Mouse (Mus musculus): ENCODE results near the gene Ano6. TPM values are rescaled to one million over a fixed set of nuclear protein-coding genes. Genes with fewer than 3 reads are reported as not detected.
A peak's percentile ranks its signal among the peaks of the same experiment; 100 is the strongest.

Gene Ano6
- polyA plus RNA-seq (2014; fragmentation: Nextera tagmentation; extraction: Ambion mirVana) = 28.3 and 30.1 TPM in 2 replicates

DNA sequence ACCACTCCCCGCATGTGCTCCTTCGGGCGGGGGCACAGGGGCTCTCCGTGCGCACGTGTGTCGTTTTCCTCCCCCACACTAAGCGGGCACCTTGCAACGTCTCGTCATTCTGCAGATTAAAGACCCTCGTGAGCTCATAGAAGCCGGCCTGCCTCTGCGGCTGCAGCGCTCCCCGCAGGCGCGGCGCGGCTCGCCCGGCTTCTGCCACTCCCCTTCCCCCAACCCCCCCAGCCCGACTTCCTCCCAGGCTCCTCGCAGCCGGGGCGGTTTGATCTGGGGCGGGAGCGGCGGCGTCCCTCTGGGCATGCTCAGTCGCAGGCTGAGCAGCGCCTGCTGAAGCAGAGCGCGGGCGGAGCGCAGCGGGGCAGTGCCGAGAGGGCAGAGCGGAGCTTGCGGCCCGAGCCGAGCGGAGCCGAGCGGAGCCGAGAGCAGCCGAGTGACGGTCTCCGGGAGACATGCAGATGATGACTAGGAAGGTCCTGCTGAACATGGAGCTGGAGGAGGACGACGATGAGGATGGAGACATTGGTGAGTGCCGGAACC is at the start of gene Ano6:
Gene Ano6, plus strand, starts transcription at position 315 of the 543 bp plus-strand sequence.
- Histone ChIP-seq H3K27me3 (replicated peaks; ENCODE audit: control insufficient read depth, insufficient read depth, low read length) (no peaks in the 10 kb centered on the region), H3K4me1 (replicated peaks; ENCODE audit: control insufficient read depth, insufficient read depth, low read length) (peaks cover 22% of the 10 kb centered on the region), H3K36me3 (ENCODE audit: control insufficient read depth, insufficient read depth, low read length) (no peaks in the 10 kb centered on the region), H3K27ac (ENCODE audit: low read depth, low read length) (peak within 1 kb of the TSS; percentile 69), H3K9me3 (ENCODE audit: control insufficient read depth, low read length) (no peaks in the 10 kb centered on the region), H3K9ac (ENCODE audit: low read depth, low read length) (peak within 1 kb of the TSS; percentile 81), H3K4me2 (peak within 1 kb of the TSS; percentile 89), H3K4me3 (ENCODE audit: low read depth, low read length) (peak within 1 kb of the TSS; percentile 78)
- under 1% methylated on average over 51 of the region's 51 CpGs for WGBS
- ATAC-seq (replicated peaks; ENCODE audit: low FRiP score) (peak; percentile 96), DNase-seq (ENCODE audit: low spot score) (peak; percentile 94)

DNA sequence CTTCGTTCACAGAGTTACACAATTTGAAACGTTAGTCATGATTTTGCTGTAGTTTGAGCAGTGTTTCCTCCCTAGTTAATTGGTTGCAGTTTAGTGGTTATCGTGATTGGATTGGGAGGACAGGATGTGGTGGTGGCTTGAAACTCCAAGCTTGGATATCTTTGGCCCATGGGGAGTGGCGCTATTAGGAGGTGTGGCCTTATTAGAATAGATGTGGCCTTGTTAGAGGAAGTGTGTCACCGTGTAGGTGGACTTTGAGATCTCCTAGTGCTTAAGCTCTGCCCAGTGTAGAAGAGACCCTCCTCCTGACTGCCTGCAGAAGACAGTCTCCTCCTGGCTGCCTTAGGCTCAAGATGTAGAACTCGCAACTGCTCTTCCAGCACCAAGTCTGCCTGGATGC is 47.7 kb upstream of the Ano6 start:
- H3K4me1 ChIP-seq (replicated peaks; ENCODE audit: control insufficient read depth, insufficient read depth, low read length) = no peaks in the 10 kb centered on the region
- no peaks in the 10 kb centered on the region for H3K36me3 ChIP-seq (ENCODE audit: control insufficient read depth, insufficient read depth, low read length)
- no peak for ATAC-seq (replicated peaks; ENCODE audit: low FRiP score)

DNA sequence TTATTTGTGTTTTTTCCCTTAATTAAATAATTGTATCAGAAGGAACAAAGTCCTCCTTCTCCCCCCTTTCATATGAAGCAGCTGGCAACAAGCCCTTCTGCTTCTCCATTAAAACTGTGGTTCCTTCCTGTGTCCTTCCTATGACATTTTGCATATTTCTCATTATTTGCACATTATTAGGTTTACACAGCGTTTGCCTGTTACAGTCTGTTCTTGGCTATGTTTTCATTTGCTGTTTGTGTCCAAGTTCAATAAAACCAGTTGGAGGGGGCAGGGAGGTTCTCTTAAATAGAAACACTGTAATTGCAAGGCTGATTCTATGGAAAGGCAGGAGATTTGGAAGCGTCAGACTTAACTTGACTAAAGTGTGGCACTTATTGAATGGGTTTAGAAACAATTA is 46.8 kb upstream of the Ano6 start:
- Histone ChIP-seq H3K27me3 (replicated peaks; ENCODE audit: control insufficient read depth, insufficient read depth, low read length) (no peaks in the 10 kb centered on the region), H3K4me2 (no peak overlapping the region), H3K9me3 (ENCODE audit: control insufficient read depth, low read length) (no peaks in the 10 kb centered on the region), H3K36me3 (ENCODE audit: control insufficient read depth, insufficient read depth, low read length) (no peaks in the 10 kb centered on the region), H3K4me1 (replicated peaks; ENCODE audit: control insufficient read depth, insufficient read depth, low read length) (no peaks in the 10 kb centered on the region), H3K9ac (ENCODE audit: low read depth, low read length) (no peak overlapping the region), H3K4me3 (ENCODE audit: low read depth, low read length) (no peak overlapping the region), H3K27ac (ENCODE audit: low read depth, low read length) (no peak overlapping the region)
- DNase-seq (ENCODE audit: low spot score) (no peak), ATAC-seq (replicated peaks; ENCODE audit: low FRiP score) (no peak)
- WGBS = 82% methylated on average over 2 of the region's 2 CpGs

More for the DNA sequence above, 47.7 kb upstream of the Ano6 start:
- no peak overlapping the region for H3K4me3 ChIP-seq (ENCODE audit: low read depth, low read length)
- H3K4me2 ChIP-seq = no peak overlapping the region
- 73% methylated on average over 6 of the region's 6 CpGs for WGBS
- DNase-seq (ENCODE audit: low spot score) = no peak
- no peaks in the 10 kb centered on the region for H3K9me3 ChIP-seq (ENCODE audit: control insufficient read depth, low read length)
- H3K27me3 ChIP-seq (replicated peaks; ENCODE audit: control insufficient read depth, insufficient read depth, low read length) = no peaks in the 10 kb centered on the region
- no peak overlapping the region for H3K27ac ChIP-seq (ENCODE audit: low read depth, low read length)
- no peak overlapping the region for H3K9ac ChIP-seq (ENCODE audit: low read depth, low read length)

DNA sequence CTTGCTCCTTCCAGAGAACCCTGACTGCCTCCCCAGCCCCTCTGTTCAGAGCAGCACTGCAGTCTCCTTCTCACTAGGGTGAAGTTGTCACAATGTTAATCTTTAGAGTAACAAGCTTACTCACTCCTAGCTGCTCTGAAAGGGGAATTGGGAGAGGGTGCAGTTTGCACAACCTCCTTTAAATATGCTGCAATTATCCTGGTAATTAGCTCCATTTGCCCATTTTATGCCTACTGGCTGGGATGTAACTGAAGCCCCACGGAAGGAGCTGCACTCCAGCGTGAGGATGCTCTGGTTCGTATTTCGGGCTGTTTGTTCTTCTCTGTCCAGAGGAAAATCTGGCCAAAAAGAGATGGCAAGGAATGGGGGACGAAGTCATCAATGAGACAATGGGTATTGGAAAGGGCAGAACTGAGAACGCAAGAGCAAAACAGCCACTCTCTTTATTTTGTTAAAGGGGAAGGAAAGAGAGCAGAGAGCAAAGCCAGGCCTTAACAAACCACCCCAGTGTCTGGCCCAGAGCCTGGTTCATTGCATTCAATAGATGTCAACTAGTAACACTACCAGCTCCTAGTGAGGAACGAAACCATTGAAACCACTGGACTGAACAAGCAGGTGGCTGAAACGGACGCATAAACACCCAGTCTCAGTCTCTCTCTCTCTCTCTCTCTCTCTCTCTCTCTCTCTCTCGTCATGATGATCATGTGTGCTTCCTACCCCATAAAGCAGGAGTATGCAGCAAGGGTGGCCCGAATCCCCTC is 45.1 kb upstream of the Ano6 start:
- H3K4me1 ChIP-seq (replicated peaks; ENCODE audit: control insufficient read depth, insufficient read depth, low read length) = no peaks in the 10 kb centered on the region
- H3K9me3 ChIP-seq (ENCODE audit: control insufficient read depth, low read length) = no peaks in the 10 kb centered on the region
- no peaks in the 10 kb centered on the region for H3K27me3 ChIP-seq (replicated peaks; ENCODE audit: control insufficient read depth, insufficient read depth, low read length)
- no peak overlapping the region for H3K4me2 ChIP-seq
- ATAC-seq (replicated peaks; ENCODE audit: low FRiP score) = no peak
- no peaks in the 10 kb centered on the region for H3K36me3 ChIP-seq (ENCODE audit: control insufficient read depth, insufficient read depth, low read length)
- no peak overlapping the region for H3K27ac ChIP-seq (ENCODE audit: low read depth, low read length)
- 78% methylated on average over 10 of the region's 11 CpGs for WGBS
- no peak overlapping the region for H3K9ac ChIP-seq (ENCODE audit: low read depth, low read length)
- DNase-seq (ENCODE audit: low spot score) = no peak
- H3K4me3 ChIP-seq (ENCODE audit: low read depth, low read length) = no peak overlapping the region

DNA sequence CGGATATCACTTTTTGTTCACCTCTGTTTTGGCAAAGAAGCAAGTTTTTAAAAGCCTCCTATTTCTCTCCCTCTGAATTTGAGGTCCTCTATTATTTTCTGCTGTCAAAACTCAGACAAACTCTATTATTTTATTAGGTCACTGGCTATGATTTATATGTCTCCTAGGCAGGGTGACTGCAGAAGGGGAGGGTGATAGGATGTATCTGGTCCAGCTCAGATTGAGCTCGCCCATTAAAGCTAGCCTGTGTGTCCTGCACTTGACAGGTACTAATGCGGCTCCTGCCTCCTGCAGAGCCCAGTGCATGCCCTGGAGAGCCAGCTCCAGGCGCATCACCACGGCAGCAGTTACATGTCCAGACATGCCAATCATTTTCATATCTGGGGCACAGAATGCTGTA is 44.1 kb upstream of the Ano6 start:
- 67% methylated on average over 5 of the region's 5 CpGs for WGBS
- Histone ChIP-seq H3K4me2 (no peak overlapping the region), H3K27ac (ENCODE audit: low read depth, low read length) (no peak overlapping the region), H3K27me3 (replicated peaks; ENCODE audit: control insufficient read depth, insufficient read depth, low read length) (no peaks in the 10 kb centered on the region), H3K4me3 (ENCODE audit: low read depth, low read length) (no peak overlapping the region), H3K4me1 (replicated peaks; ENCODE audit: control insufficient read depth, insufficient read depth, low read length) (no peaks in the 10 kb centered on the region), H3K9me3 (ENCODE audit: control insufficient read depth, low read length) (no peaks in the 10 kb centered on the region), H3K36me3 (ENCODE audit: control insufficient read depth, insufficient read depth, low read length) (no peaks in the 10 kb centered on the region), H3K9ac (ENCODE audit: low read depth, low read length) (no peak overlapping the region)
- ATAC-seq (replicated peaks; ENCODE audit: low FRiP score) (no peak), DNase-seq (ENCODE audit: low spot score) (no peak)

DNA sequence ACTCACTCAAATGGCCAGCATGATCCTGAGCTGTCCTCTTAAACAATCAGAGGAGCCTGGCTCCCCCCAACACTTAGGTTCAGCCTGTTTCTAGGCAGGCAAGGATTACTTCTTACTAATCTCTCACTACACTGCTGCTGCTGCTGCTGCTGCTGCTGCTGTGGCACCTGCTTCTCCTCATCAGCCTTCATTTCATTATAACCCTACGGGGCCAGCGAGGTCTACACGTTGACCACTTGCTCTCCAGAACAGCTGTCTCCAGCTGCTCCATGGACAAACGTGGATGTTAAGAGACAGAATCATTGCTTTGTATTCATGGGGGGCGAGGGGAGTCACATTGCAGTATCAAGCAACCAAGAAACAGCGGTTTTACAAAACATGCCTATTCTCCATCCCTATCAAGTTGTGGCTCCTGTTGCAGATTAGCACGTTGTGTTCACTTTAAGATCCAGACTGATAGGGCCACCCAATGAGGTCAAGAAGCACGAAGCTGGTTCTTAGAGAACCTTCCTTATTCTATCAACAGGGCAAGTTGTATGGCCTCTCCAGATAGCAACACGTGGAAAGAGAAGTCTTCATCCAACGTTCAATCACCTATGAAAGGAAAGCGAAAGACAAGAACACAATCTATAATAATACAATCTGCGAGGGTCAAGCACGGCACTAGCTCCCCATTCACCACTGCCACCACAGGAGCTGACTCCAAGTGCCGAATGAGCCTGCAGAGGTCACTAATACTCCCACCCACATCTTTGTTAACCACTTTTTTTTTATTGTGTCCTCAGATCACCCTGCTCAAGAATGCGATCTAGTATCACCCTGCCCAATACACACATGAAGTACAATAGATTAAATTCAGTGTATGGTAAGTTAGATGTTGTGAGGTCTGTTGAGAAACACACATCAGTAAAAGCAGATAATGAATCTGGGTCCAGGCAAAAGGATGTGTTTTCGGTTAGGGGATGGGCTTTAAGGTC is 43.4 kb upstream of the Ano6 start:
- ATAC-seq (replicated peaks; ENCODE audit: low FRiP score) (no peak), DNase-seq (ENCODE audit: low spot score) (no peak)
- 77% methylated on average over 16 of the region's 16 CpGs for WGBS
- no peaks in the 10 kb centered on the region for H3K9me3 ChIP-seq (ENCODE audit: control insufficient read depth, low read length)
- H3K9ac ChIP-seq (ENCODE audit: low read depth, low read length) = no peak overlapping the region
- H3K27ac ChIP-seq (ENCODE audit: low read depth, low read length) = no peak overlapping the region
- no peak overlapping the region for H3K4me2 ChIP-seq
- no peak overlapping the region for H3K4me3 ChIP-seq (ENCODE audit: low read depth, low read length)
- no peaks in the 10 kb centered on the region for H3K36me3 ChIP-seq (ENCODE audit: control insufficient read depth, insufficient read depth, low read length)
- no peaks in the 10 kb centered on the region for H3K4me1 ChIP-seq (replicated peaks; ENCODE audit: control insufficient read depth, insufficient read depth, low read length)
- H3K27me3 ChIP-seq (replicated peaks; ENCODE audit: control insufficient read depth, insufficient read depth, low read length) = no peaks in the 10 kb centered on the region

DNA sequence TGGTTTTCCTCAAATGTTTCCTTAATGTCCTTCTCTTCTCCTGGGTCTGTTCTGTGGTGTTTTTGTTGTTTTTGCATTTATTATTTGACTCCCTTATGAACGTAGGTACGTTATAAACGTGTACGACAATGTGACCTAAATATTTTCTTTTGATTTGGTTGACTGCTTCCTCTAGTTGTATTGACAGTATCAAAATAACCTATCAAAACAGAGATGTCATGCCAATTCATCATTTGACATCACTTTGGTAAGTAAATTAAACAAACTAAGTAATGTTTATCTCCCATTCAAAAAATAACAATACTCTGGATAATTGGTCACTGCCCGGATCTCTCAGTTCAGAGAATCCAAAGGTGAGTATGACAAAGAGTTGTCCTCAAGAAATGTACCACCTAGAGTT is 41.4 kb upstream of the Ano6 start:
- Histone ChIP-seq H3K9ac (ENCODE audit: low read depth, low read length) (no peak overlapping the region), H3K36me3 (ENCODE audit: control insufficient read depth, insufficient read depth, low read length) (no peaks in the 10 kb centered on the region), H3K4me1 (replicated peaks; ENCODE audit: control insufficient read depth, insufficient read depth, low read length) (no peaks in the 10 kb centered on the region), H3K9me3 (ENCODE audit: control insufficient read depth, low read length) (no peaks in the 10 kb centered on the region), H3K27ac (ENCODE audit: low read depth, low read length) (no peak overlapping the region), H3K27me3 (replicated peaks; ENCODE audit: control insufficient read depth, insufficient read depth, low read length) (no peaks in the 10 kb centered on the region), H3K4me2 (no peak overlapping the region), H3K4me3 (ENCODE audit: low read depth, low read length) (no peak overlapping the region)
- no peak for ATAC-seq (replicated peaks; ENCODE audit: low FRiP score)
- 86% methylated on average over 5 of the region's 5 CpGs for WGBS
- DNase-seq (ENCODE audit: low spot score) = no peak

DNA sequence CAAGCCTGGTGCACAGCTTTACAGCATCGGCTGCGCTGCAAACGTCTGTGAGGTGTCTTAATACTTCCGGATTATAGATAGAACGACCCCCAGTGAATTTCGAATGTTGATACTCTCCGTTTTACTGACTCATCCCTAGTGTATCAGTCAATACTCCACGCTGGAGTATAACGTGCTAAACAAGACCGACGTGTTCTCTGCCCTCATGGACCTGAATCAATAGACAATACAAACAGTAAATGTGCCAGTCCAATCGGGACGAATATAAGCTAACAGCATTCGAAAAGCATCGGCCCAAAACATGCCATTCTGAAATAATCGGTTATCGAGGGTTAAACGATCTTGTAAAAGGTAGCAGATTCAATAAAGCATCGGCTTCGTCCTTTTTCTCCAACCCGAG is 40.6 kb upstream of the Ano6 start:
- ATAC-seq (replicated peaks; ENCODE audit: low FRiP score) (no peak), DNase-seq (ENCODE audit: low spot score) (no peak)
- 89% methylated on average over 21 of the region's 21 CpGs for WGBS
- Histone ChIP-seq H3K4me1 (replicated peaks; ENCODE audit: control insufficient read depth, insufficient read depth, low read length) (no peaks in the 10 kb centered on the region), H3K27ac (ENCODE audit: low read depth, low read length) (no peak overlapping the region), H3K9ac (ENCODE audit: low read depth, low read length) (no peak overlapping the region), H3K27me3 (replicated peaks; ENCODE audit: control insufficient read depth, insufficient read depth, low read length) (no peaks in the 10 kb centered on the region), H3K4me3 (ENCODE audit: low read depth, low read length) (no peak overlapping the region), H3K9me3 (ENCODE audit: control insufficient read depth, low read length) (no peaks in the 10 kb centered on the region), H3K4me2 (no peak overlapping the region), H3K36me3 (ENCODE audit: control insufficient read depth, insufficient read depth, low read length) (no peaks in the 10 kb centered on the region)
